Mouse (Mus musculus) adrenal gland, postnatal 14 days (tissue): ENCODE data around the gene Tbc1d2. TPM values are rescaled to one million over a fixed set of nuclear protein-coding genes. Genes with fewer than 3 reads are reported as not detected.
A peak's percentile ranks its signal among the peaks of the same experiment; 100 is the strongest.

Source experiments
- DNase-seq: peaks from one replicate; pipeline ENCODE4 v3.0.0; 2021; ENCODE audit warnings: mixed read lengths
- long read RNA-seq, 2 experiments: library from polyadenylated mRNA; stranded (forward); transcript quantifications; one replicate each; pipeline ENCODE4 v2.0.0; 2021
- total RNA-seq: library from RNA; stranded (reverse); gene quantifications from 2 replicates; pipeline ENCODE4 v1.2.3, GENCODE M21; 2021

Gene Tbc1d2
- total RNA-seq, result 2.0 and 3.1 TPM in 2 replicates
- long read RNA-seq, experiment 1, full-length matches to known transcripts, result 3 of 3 reads
- long read RNA-seq, experiment 1, partial matches to known transcripts, result 0 of 3 reads
- long read RNA-seq, experiment 1, other reads (novel, unspliced or antisense), result 0 of 3 reads
- long read RNA-seq, experiment 2, full-length matches to known transcripts, result 2 of 2 reads
- long read RNA-seq, experiment 2, partial matches to known transcripts, result 0 of 2 reads
- long read RNA-seq, experiment 2, other reads (novel, unspliced or antisense), result 0 of 2 reads

GRCm38 (mm10) chr4:46650086-46650753 lies at the start of gene Tbc1d2:
Gene Tbc1d2, minus strand, starts transcription at chr4:46650209.
- peak; percentile 96 for DNase-seq

- DNase-seq, result no peak
These were observed 46.5 kb upstream of the Tbc1d2 start for GRCm38 (mm10) chr4:46696467-46696866.

GRCm38 (mm10) chr4:46690565-46690964 lies 40.6 kb upstream of the Tbc1d2 start:
- no peak for DNase-seq

- no peak for DNase-seq
These were observed 40.0 kb upstream of the Tbc1d2 start for GRCm38 (mm10) chr4:46690023-46690420.

GRCm38 (mm10) chr4:46689397-46690022 lies 39.5 kb upstream of the Tbc1d2 start:
- peak; percentile 73 for DNase-seq

GRCm38 (mm10) chr4:46688213-46688832 lies 38.3 kb upstream of the Tbc1d2 start:
- DNase-seq, result no peak

GRCm38 (mm10) chr4:46684160-46684559 lies 34.2 kb upstream of the Tbc1d2 start:
- DNase-seq, result peak; percentile 16

- no peak for DNase-seq
These were observed 26.6 kb upstream of the Tbc1d2 start for GRCm38 (mm10) chr4:46676646-46677045.

GRCm38 (mm10) chr4:46675992-46676391 lies 26.0 kb upstream of the Tbc1d2 start:
- no peak for DNase-seq

- no peak for DNase-seq
These were observed 25.3 kb upstream of the Tbc1d2 start for GRCm38 (mm10) chr4:46675272-46675785.

GRCm38 (mm10) chr4:46668620-46669019 lies 18.6 kb upstream of the Tbc1d2 start:
- DNase-seq, result no peak

- DNase-seq, result no peak
These were observed 16.4 kb upstream of the Tbc1d2 start for GRCm38 (mm10) chr4:46666420-46666819.

GRCm38 (mm10) chr4:46665371-46665774 lies 15.4 kb upstream of the Tbc1d2 start:
- peak; percentile 48 for DNase-seq

GRCm38 (mm10) chr4:46664123-46665009 lies 14.4 kb upstream of the Tbc1d2 start:
- DNase-seq, result peak; percentile 85

GRCm38 (mm10) chr4:46661433-46661832 lies 11.4 kb upstream of the Tbc1d2 start:
- no peak for DNase-seq

GRCm38 (mm10) chr4:46658946-46659345 lies 8.9 kb upstream of the Tbc1d2 start:
- DNase-seq, result no peak

GRCm38 (mm10) chr4:46657116-46657515 lies 7.1 kb upstream of the Tbc1d2 start:
- peak; percentile 80 for DNase-seq

- no peak for DNase-seq
These were observed 5.9 kb upstream of the Tbc1d2 start for GRCm38 (mm10) chr4:46655956-46656355.

GRCm38 (mm10) chr4:46655298-46655697 lies 5.3 kb upstream of the Tbc1d2 start:
- DNase-seq, result no peak

- DNase-seq, result no peak
These were observed 848 bp downstream of the Tbc1d2 start for GRCm38 (mm10) chr4:46649161-46649560.

- DNase-seq, result no peak
These were observed 6.3 kb downstream of the Tbc1d2 start for GRCm38 (mm10) chr4:46643676-46644112.
